Mouse (Mus musculus) left cerebral cortex, postnatal 10 days (tissue): ENCODE results near the gene CT030661.1. TPM values are rescaled to one million over a fixed set of nuclear protein-coding genes. Genes with fewer than 3 reads are reported as not detected.
"Not testable (repeated sequence)": the region's sequence is repeated elsewhere in the genome, so short reads cannot be mapped to it uniquely, and the experiment has no call there.

ENCODE experiments used
- DNase-seq, 2 experiments: peaks; one replicate each; pipeline ENCODE4 v3.0.0; 2021 to 2022; ENCODE audit warnings: low spot score in 2 of 2, mixed read lengths in 1 of 2; ENCODE audit errors: extremely low spot score in 1 of 2
- intact Hi-C: fragments of 180-260 bp; cut with DNase I; formaldehyde crosslinking; loops from one replicate; pipeline ENCODE4 v1.15.1; 2025
- total RNA-seq, 2 experiments: library from RNA; stranded (reverse); gene quantifications; 2 replicates each; pipeline ENCODE4 v1.2.3; 2021

CT030661.1 gene
- 10 to 100 TPM; 10.7 to 12.3 TPM for total RNA-seq

GRCm38 (mm10) chr17:22314730-22315226, at the start of gene CT030661.1:
TSS of gene CT030661.1 (minus strand) at chr17:22314837.
- intact Hi-C loops = not testable (repeated sequence)
- DNase-seq = peak; percentile 93 to 96

- intact Hi-C loops = no loop called here
- DNase-seq = no peak
Observed at GRCm38 (mm10) chr17:22363895-22364294, 49.3 kb upstream of the CT030661.1 start.

DNA sequence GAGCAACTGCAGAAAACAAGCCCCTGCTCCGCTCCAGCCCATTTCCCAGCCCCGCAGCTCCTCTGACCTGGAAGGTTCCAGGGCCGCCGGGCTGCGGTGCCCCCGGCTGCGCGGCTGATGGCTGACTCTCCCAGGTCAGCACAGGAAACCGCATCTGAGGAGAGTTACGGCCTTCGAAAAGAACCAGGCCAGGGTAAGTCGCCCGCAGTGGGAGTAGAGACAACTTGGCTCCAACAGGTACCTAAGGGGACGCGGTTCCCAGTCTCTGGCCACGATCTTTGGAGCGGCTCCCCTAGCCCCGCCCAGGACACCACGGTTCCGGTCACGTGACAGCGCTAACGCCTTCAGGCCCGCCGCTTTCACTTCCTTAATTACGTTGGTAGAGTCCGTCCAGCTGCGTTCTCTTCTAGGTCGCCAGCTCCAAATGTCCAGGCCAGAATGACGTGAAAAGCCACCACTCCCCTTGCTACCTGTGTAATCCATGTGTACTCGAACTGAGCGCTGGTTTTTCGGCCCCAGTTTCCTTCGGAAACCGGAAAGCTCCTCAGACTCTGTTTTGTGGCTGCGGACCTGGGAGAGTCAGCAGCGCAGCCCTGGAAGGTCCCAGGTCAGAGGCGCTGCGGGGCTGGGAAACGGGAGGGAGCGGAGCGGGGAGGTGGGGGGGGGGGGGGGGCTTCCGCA, 46.6 kb upstream of the CT030661.1 start, which contains the start of the genes Zfp944 and Zfp758:
Gene Zfp944 (minus strand): TSS at position 300 of the 681 bp plus-strand sequence.
Gene Zfp758 (plus strand): TSS at position 353 of the 681 bp plus-strand sequence.
- DNase-seq = peak; percentile 3 to 42
- intact Hi-C loops = not testable (repeated sequence)

DNA sequence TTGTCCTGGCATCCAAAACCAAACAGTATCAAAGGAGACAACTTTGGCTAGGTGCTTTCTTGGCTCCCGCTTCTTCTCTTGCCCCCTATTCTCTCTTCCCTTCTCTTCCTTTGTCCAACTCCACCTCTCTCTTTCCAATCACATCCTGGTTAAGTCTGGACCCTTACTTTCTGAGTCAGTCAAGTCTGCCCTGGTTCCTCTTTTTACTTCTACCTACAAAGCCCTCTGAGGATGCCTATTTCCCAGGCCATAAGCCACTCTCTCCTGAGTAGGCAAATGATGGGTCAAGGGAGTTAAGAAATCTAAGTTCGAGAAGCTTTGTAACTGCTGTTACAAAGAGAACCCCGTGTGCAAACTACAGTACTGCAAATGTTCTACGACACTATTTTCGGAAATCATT, 45.9 kb upstream of the CT030661.1 start:
- intact Hi-C loops = no loop called here
- DNase-seq = no peak

GRCm38 (mm10) chr17:22352794-22353193, 38.2 kb upstream of the CT030661.1 start:
- peak; percentile 22 to 26 for DNase-seq
- intact Hi-C loops = loop anchor here (5.0 kb wide), 1 partner anchor 65 kb away; no protein-coding TSS in a partner anchor

DNA sequence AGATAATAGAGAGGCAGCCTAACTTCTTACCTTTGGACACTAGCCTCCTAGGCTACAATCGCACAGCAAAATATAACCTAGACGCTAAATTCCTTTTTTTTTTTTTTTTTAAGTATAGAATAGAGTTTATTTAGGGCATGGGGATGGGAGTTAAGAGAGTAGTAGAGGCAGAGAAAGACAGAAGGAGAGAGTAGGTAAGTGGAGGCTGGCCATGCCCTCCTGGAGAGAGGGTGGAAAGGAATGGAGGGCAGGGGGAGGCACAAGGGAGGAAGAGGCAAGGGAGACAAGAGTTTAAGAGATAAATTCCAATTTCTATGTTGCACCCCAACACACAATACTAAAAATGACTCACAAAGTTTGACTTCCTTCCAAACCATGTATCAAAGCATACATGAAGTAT, 610 bp upstream of the CT030661.1 start:
- intact Hi-C loops, DNase-seq: not testable (repeated sequence)

DNA sequence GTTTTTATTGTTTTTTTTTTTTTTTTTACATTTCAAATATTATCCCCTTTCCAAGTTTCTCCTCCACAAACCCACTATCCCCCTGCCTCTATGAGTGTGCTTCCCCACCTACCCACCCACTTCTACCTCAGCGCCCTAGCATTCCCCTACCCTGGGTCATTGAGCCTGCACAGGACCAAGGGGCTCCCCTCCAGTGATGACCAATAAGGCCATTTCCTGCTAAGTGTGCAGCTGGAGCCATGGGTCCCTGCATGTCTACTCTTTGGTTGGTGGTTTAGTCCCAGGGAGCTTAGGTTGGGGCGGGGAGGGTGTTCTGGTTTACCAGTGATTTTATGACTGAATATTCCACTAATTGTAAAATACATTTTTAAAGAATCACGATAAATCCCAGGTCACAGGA, 418 bp downstream of the CT030661.1 start:
- DNase-seq, intact Hi-C loops: not testable (repeated sequence)

Other genes with a start within 250 kb of the CT030661.1 start
- under 1 TPM; 0.41 to 0.57 TPM for gene Zfp947, start 148.6 kb downstream of the CT030661.1 start, total RNA-seq
- 1 to 10 TPM; 5.4 TPM for gene Zfp994, start 89.2 kb downstream of the CT030661.1 start, total RNA-seq
- gene Zfp944, start 46.6 kb upstream of the CT030661.1 start, total RNA-seq = 1 to 10 TPM; 8.6 to 9.5 TPM
- gene Zfp758, start 46.6 kb upstream of the CT030661.1 start, total RNA-seq = 1 to 10 TPM; 7.3 to 8.9 TPM
- 10 to 100 TPM; 12.5 to 13.1 TPM for gene Zfp946, start 109.4 kb upstream of the CT030661.1 start, total RNA-seq